Mouse (Mus musculus): ENCODE data around the gene Gm11758. TPM values are rescaled to one million over a fixed set of nuclear protein-coding genes. Genes with fewer than 3 reads are reported as not detected.
"Not testable (repeated sequence)": the region's sequence is repeated elsewhere in the genome, so short reads cannot be mapped to it uniquely, and the experiment has no call there.

The Gm11758 gene
- not detected in 2 replicates for polyA plus RNA-seq (2012; rRNA removed)

DNA sequence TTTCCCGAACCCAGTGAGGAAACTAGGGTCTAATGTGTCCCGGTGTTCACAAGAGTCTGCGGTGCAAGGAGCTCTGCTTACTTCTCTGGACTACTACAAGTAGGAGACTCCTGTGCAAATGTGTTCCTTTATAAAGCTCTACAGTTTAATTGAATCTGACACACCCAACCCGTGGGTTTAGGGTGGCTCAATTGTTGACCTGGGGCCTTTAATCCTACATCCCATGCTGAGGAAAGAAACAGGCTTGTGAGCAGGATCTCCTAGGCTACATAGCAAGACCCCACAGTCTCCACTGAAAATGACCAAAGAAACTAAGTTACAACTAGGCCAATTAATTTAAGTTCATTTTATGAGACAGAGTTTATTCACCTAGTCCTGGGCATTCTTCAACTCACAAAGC lies at the start of gene Gm11758:
Gene Gm11758 (minus strand): TSS at position 101 of the 400 bp plus-strand sequence.
- H3K4me1 ChIP-seq (ENCODE audit: control insufficient read depth, insufficient read depth, low read length); H3K4me3 ChIP-seq (ENCODE audit: control insufficient read depth, low read depth, low read length); H3K27me3 ChIP-seq (ENCODE audit: control insufficient read depth, insufficient read depth, low read length); H3K27ac ChIP-seq (ENCODE audit: control insufficient read depth, insufficient read depth, low read depth, low read length); H3K36me3 ChIP-seq (ENCODE audit: control insufficient read depth, insufficient read depth, low read length): not testable (repeated sequence)

DNA sequence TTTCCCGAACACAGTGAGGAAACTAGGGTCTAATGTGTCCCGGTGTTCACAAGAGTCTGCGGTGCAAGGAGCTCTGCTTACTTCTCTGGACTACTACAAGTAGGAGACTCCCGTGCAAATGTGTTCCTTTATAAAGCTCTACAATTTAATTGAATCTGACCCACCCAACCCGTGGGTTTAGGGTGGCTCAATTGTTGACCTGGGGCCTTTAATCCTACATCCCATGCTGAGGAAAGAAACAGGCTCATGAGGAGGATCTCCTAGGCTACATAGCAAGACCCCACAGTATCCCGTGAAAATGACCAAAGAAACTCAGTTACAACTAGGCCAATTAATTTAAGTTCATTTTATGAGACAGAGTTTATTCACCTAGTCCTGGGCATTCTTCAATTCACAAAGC lies 44.6 kb upstream of the Gm11758 start, which contains the start of gene Gm11756:
Gene Gm11756 (minus strand): TSS at position 101 of the 400 bp plus-strand sequence.
- not testable (repeated sequence) for H3K36me3 ChIP-seq (ENCODE audit: control insufficient read depth, insufficient read depth, low read length); H3K4me3 ChIP-seq (ENCODE audit: control insufficient read depth, low read depth, low read length); H3K4me1 ChIP-seq (ENCODE audit: control insufficient read depth, insufficient read depth, low read length); H3K27me3 ChIP-seq (ENCODE audit: control insufficient read depth, insufficient read depth, low read length); H3K27ac ChIP-seq (ENCODE audit: control insufficient read depth, insufficient read depth, low read depth, low read length)

GRCm38 (mm10) chr4:73905853-73906252 lies 29.8 kb upstream of the Gm11758 start, which contains the start of gene Gm13871:
TSS of gene Gm13871 (minus strand) at chr4:73905953.
- not testable (repeated sequence) for H3K27ac ChIP-seq (ENCODE audit: control insufficient read depth, insufficient read depth, low read depth, low read length); H3K4me3 ChIP-seq (ENCODE audit: control insufficient read depth, low read depth, low read length); H3K4me1 ChIP-seq (ENCODE audit: control insufficient read depth, insufficient read depth, low read length); H3K36me3 ChIP-seq (ENCODE audit: control insufficient read depth, insufficient read depth, low read length); H3K27me3 ChIP-seq (ENCODE audit: control insufficient read depth, insufficient read depth, low read length)

DNA sequence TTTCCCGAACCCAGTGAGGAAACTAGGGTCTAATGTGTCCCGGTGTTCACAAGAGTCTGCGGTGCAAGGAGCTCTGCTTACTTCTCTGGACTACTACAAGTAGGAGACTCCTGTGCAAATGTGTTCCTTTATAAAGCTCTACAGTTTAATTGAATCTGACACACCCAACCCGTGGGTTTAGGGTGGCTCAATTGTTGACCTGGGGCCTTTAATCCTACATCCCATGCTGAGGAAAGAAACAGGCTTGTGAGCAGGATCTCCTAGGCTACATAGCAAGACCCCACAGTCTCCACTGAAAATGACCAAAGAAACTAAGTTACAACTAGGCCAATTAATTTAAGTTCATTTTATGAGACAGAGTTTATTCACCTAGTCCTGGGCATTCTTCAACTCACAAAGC lies 14.9 kb upstream of the Gm11758 start, which contains the start of gene Gm11757:
Gene Gm11757 (minus strand): TSS at position 101 of the 400 bp plus-strand sequence.
- not testable (repeated sequence) for H3K36me3 ChIP-seq (ENCODE audit: control insufficient read depth, insufficient read depth, low read length); H3K4me3 ChIP-seq (ENCODE audit: control insufficient read depth, low read depth, low read length); H3K27me3 ChIP-seq (ENCODE audit: control insufficient read depth, insufficient read depth, low read length); H3K27ac ChIP-seq (ENCODE audit: control insufficient read depth, insufficient read depth, low read depth, low read length); H3K4me1 ChIP-seq (ENCODE audit: control insufficient read depth, insufficient read depth, low read length)

DNA sequence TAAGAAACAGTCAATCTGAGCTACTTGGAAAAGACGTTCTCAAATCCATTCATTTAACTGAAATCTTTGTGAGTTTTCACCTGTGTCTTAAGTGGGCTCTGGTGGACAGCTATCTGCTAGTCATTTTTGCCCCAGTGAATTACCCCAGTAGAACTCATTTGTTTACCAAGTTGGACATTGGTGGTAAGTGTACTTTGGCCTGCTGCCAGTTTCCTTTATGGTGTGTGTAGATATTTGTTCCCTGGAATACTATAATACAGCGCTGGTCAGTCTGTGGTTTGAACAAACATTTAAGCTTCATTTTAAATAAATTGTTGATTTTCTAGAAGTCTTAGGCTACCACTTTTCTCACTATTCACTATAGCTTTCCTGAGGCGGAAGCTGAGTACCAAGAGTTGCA lies 49.5 kb downstream of the Gm11758 start:
- no peaks in the 10 kb centered on the region for H3K27me3 ChIP-seq (ENCODE audit: control insufficient read depth, insufficient read depth, low read length)
- H3K4me3 ChIP-seq (ENCODE audit: control insufficient read depth, low read depth, low read length), result no peak overlapping the region
- TF ChIP-seq CTCF (IDR thresholded peaks at IDR 0.05; ENCODE audit: control insufficient read depth, insufficient read depth, insufficient replicate concordance, low read depth, low read length) (no peak), POLR2A (IDR thresholded peaks at IDR 0.05; ENCODE audit: control insufficient read depth, low read depth, low read length) (no peak)
- no peaks in the 10 kb centered on the region for H3K36me3 ChIP-seq (ENCODE audit: control insufficient read depth, insufficient read depth, low read length)
- H3K4me1 ChIP-seq (ENCODE audit: control insufficient read depth, insufficient read depth, low read length), result no peaks in the 10 kb centered on the region
- no peak overlapping the region for H3K27ac ChIP-seq (ENCODE audit: control insufficient read depth, insufficient read depth, low read depth, low read length)

Other genes starting within 250 kb of the Gm11758 start
- not detected in 2 replicates for gene Gm11236, start 238.1 kb downstream of the Gm11758 start, polyA plus RNA-seq (2012; rRNA removed)
- gene Gm11239, start 207.9 kb downstream of the Gm11758 start, polyA plus RNA-seq (2012; rRNA removed), result not detected in 2 replicates
- gene Gm428, start 192.8 kb downstream of the Gm11758 start, polyA plus RNA-seq (2012; rRNA removed), result not detected in 2 replicates
- gene Rasef, start 85.3 kb downstream of the Gm11758 start, polyA plus RNA-seq (2012; rRNA removed), result 12.1 and 12.4 TPM in 2 replicates
- gene Gm11757, start 14.8 kb upstream of the Gm11758 start, polyA plus RNA-seq (2012; rRNA removed), result not detected in 2 replicates
- not detected in 2 replicates for gene Gm13871, start 29.7 kb upstream of the Gm11758 start, polyA plus RNA-seq (2012; rRNA removed)
- gene Gm11756, start 44.5 kb upstream of the Gm11758 start, polyA plus RNA-seq (2012; rRNA removed), result not detected in 2 replicates
- gene 2310002L09Rik, start 74.6 kb upstream of the Gm11758 start, polyA plus RNA-seq (2012; rRNA removed), result not detected in 2 replicates
- 0.12 and 0.31 TPM in 2 replicates for gene Frmd3, start 137.2 kb upstream of the Gm11758 start, polyA plus RNA-seq (2012; rRNA removed)

Measured in testis, adult 2 months (tissue).